ENCODE assay signal across 9 mouse cellular contexts in genomic region chr3:79177136-79177870, GRCm38 (mm10).
DNase-seq lines count a peak whose midpoint lies in the region; TF ChIP-seq lines count a peak whose summit lies in the region.
"Had no signal": no experiment of that assay in that cellular context is flagged by ENCODE, and none has a peak within 500 bp of the region (broad histone marks: within the 10 kb centered on the region; RNA-seq: fewer than 3 reads in every experiment).

No protein-coding gene starts in this region.

- no peak for TF ChIP-seq CTCF in layer of hippocampus, adult 2 months (conservative IDR thresholded peaks at IDR 0.05)
- TF ChIP-seq CTCF in bone marrow macrophage, adult 2 months (IDR thresholded peaks at IDR 0.05; ENCODE audit: low read depth, low read length) = no peak
- no peak for TF ChIP-seq CTCF in cerebellum, adult 2 months (IDR thresholded peaks at IDR 0.05; ENCODE audit: borderline replicate concordance, insufficient read depth, low read depth, low read length)

- no peaks in the 10 kb centered on the region for H3K27me3 ChIP-seq in cerebellum, adult 2 months (ENCODE audit: control insufficient read depth, insufficient read depth, low read length)

- 93% methylated on average over 8 of the region's 8 CpGs for WGBS in cerebellum, adult 2 months

- TF ChIP-seq POLR2A in bone marrow macrophage, adult 2 months (IDR thresholded peaks at IDR 0.05; ENCODE audit: borderline replicate concordance, low read depth, low read length) = no peak
- TF ChIP-seq POLR2A in cerebellum, adult 2 months (IDR thresholded peaks at IDR 0.05; ENCODE audit: borderline replicate concordance, insufficient read depth, low read length) = no peak

- no peak for DNase-seq in layer of hippocampus, adult 2 months (ENCODE audit: low spot score in 2 of 2)
- no peak for DNase-seq in layer of hippocampus, adult 9-10 months (ENCODE audit: low spot score)
- DNase-seq in CD4-positive, CD25-positive, alpha-beta regulatory T cell, adult 2 months (ENCODE audit: low read depth, low spot score) = peak; percentile 80
- DNase-seq in natural killer cell, adult 2 months (ENCODE audit: low spot score in 2 of 2) = peak; percentile 62 to 69
- no peak for DNase-seq in retina, postnatal 1 day
- no peak for DNase-seq in cerebellum, adult 2 months
- no peak for DNase-seq in cerebellum, postnatal 4 days (ENCODE audit: low spot score in 2 of 2)
- DNase-seq: cerebellum, adult 18-20 months had no signal

- peak overlapping the region; percentile 77 for H3K27ac ChIP-seq in layer of hippocampus, adult 2 months
- H3K27ac ChIP-seq in bone marrow macrophage, adult 2 months (ENCODE audit: insufficient read depth, low read depth, low read length) = peak overlapping the region; percentile 80
- H3K27ac ChIP-seq in cerebellum, adult 2 months (ENCODE audit: insufficient read depth, low read length) = no peak overlapping the region

- H3K4me1 ChIP-seq in bone marrow macrophage, adult 2 months (ENCODE audit: control insufficient read depth, insufficient read depth, low read length) = peaks cover 52% of the 10 kb centered on the region
- peaks cover 14% of the 10 kb centered on the region for H3K4me1 ChIP-seq in cerebellum, adult 2 months (ENCODE audit: control insufficient read depth, insufficient read depth, low read length)

- H3K4me3 ChIP-seq in layer of hippocampus, adult 2 months = peak overlapping the region; percentile 1
- H3K4me3 ChIP-seq in bone marrow macrophage, adult 2 months (ENCODE audit: insufficient read depth, low read length) = peak overlapping the region; percentile 49
- H3K4me3 ChIP-seq in cerebellum, adult 2 months (replicated peaks; ENCODE audit: insufficient read depth, low read depth, low read length) = no peak overlapping the region

Comparison
In these comparisons a context has a peak if more than half of its experiments do, and no peak if none do; other contexts are left out.
1. DNase-seq: peak in CD4-positive, CD25-positive, alpha-beta regulatory T cell, adult 2 months (single experiment) and natural killer cell, adult 2 months (2 of 2); none in layer of hippocampus, adult 2 months (0 of 2), layer of hippocampus, adult 9-10 months (single experiment), retina, postnatal 1 day (single experiment), cerebellum, adult 2 months (0 of 2) and cerebellum, postnatal 4 days (0 of 2).